Mouse (Mus musculus) adrenal gland (tissue): Measurements from ENCODE around the gene Resf1.
"Not testable (repeated sequence)": the region's sequence is repeated elsewhere in the genome, so short reads cannot be mapped to it uniquely, and the experiment has no call there.

Source experiments
- intact Hi-C: fragments of 180-260 bp; cut with DNase I; formaldehyde crosslinking; loops from one replicate; pipeline ENCODE4 v1.15.1; 2025

Resf1 gene

DNA sequence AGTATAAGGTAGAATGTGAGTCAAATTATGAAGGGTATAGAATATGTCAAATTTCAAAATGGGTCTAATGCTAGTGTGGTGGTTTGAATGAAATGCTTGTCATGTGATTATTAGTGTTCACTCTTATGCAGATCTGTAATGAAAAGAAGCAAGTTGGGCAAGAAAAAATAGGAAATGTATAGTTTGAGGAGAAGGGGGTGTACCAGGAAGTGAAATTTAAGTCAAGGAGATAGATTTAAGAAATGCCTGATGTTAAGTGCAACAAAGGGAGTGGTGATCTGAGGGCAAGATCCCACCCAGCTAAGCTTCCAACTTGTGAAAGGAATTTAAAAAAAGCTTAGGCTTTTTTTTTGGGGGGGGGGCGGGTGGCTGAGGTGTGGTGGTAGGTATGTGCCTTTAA is 29.4 kb downstream of the Resf1 start:
- intact Hi-C loops, result no loop called here

DNA sequence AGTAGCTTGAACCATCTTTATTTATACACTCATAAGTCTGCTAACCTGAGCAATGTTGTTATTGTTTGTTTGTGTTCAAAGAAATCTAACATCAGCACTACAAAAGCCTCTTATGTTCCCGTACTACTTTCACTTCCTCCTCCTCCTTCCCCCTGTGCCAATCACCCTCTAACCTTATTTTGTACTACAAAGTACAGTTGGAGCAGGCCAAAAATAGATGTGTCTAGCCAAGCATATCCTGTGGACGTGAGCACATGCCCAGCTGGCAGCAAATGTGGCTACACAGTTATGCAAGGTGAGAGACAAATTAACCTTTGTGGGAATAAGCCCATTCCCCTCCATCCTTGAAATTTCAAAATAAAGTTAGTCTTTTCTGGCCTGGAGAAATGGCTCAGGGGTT is 34.6 kb downstream of the Resf1 start:
- intact Hi-C loops, result no loop called here

DNA sequence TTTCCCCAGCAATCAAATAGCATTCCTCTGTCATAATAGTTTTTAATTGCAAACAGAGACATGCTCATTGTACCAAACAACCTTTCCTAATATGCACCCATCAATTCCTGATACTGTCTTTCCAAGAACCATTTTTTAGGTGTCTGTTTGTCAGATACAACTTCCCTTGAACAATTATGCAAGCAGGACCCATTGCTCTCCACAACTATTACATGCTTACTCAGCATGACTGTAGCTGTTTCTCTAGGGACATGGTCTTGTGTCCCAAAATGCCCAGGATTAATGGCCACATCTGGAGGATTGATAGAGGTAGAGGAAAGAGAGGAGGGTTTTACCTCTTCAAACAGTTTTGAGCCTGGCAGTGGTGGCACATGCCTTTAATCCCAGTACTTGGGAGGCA is 35.2 kb downstream of the Resf1 start:
- intact Hi-C loops, result no loop called here

DNA sequence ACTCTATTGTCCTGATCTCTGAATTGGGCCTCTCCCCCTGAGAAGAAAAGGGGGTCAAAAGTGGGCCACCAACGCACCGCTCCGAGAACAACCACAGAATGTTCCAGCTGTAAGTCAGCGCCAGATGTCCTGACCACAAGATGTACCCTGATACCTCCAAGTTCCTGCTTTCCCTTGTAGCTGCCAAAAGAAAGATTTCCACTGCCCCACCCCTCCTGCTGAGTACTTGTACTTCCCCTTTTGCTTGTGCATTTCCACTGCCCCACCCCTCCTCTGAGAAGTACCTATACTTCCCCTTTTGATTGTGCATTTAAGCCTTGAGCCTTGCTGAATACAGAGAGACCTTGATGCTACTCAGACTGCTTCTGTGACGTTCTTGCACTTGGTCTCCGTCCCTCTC is 39.0 kb downstream of the Resf1 start:
- intact Hi-C loops, result not testable (repeated sequence)

DNA sequence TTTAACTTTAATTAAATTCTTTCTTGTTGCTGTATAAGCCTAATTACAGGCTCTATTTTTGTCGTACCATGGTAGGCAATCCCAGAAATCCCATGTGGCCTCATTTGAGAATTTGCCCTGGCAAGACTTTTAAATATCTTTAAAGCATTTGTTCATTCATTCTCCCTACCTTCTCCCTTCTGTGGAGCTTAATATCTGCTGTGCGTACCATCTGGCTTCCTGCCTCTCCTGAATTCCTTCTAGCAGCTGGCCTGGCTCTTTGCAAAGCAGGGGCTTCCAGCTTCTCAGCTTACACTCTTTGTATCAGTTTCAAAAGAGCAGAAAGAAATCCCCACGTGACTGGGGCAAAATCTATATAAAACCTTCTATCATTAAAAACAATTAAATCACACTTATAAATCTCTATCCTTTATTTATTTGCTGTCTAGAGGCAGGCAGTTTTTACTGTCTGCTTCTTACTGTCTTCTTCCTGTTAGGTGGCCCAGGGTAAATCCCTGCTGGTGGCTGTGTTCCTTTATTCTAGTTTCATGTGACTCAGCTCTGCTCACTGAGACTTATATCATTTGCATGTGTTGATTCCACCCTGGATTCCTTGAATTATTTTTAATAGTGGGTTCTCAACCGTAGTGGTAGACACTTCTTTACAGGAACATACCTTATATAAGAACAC is 45.7 kb downstream of the Resf1 start:
- intact Hi-C loops, result no loop called here

DNA sequence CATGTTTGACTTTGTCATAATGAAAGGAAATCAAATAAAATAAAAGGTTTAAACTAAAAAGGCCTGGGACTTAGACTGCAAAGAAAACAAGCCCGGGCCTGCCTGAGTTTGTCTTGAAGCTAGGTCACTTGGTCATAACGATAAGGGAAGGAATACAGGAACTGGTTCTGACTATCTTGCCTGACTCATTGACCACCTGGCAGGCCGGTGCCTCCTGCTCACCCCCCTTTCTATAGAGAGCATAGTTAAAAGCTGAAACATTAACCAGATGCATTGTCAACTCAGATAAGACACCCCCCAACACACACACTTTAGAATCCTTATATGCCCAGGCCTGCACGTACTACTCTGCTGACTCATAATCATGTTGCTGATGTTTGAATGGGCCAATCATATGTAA is 46.6 kb downstream of the Resf1 start:
- intact Hi-C loops, result not testable (repeated sequence)

DNA sequence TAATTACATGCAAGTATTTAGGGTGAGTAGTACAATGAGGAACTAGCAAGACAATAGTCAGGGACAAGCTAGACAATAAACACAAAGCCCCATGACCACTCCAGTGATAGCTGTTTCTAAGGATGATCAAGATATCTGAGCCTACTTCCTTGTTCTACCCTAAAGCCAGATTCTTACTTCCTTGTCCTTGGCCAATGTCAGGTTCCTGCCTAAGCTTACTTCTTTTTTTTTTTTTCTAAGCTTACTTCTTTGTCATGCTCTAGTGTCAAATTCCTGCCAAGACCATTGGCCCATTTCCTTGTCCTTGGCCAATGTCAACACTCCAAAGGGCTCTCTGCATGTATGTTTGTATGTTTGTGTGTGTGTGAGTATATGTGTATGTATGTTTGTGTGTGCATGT is 47.9 kb downstream of the Resf1 start:
- intact Hi-C loops, result no loop called here

DNA sequence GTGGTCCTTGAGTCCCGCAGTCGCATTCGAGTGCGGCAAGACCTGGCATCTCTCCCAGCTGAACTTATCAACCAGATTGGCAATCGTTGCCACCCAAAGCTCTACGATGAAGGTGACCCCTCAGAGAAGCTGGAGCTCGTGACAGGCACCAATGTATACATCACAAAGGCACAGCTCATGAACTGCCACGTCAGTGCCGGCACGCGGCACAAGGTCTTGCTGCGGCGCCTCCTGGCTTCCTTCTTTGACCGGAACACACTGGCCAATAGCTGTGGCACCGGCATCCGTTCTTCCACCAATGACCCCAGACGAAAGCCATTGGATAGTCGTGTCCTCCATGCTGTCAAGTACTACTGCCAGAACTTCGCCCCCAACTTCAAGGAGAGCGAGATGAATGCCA is 53.3 kb downstream of the Resf1 start:
- intact Hi-C loops, result not testable (repeated sequence)

DNA sequence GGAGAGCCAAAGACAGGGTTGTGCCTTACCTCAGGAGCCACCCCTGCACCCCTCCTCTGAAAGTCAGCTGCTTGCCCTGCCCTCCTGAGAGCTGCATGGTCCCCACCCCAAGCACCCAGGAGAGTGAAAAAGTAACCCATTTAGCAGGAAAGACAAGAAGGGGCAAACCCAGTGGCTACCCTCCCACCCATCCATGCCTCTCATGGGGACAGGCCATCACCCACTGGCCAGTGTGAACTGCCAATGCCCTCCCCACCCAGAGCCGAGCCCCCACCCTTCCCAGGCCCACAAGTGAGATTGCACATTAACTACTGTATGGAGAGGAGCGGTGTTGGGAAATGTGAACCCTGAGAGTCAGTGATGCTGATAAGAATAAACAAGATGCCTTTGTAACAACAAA is 56.8 kb downstream of the Resf1 start:
- intact Hi-C loops, result not testable (repeated sequence)

DNA sequence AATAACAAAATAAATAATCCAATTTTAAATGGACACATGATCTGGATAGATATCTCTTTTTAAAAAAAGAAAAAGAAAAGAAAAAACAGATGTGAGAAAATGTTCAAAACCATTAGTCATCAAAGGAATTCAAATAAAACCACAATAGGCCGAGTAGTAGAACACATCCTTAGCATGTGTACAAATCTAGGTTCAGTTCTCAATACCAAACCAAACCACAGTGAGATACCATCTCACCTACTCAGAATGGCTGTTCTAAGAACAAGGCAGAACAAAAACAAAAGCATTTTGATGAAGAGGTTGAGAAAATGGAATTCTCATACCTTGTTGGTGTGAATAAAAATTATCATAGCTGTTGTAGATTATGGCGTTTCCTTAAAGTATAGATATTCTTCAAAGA is 57.2 kb downstream of the Resf1 start:
- intact Hi-C loops, result no loop called here

DNA sequence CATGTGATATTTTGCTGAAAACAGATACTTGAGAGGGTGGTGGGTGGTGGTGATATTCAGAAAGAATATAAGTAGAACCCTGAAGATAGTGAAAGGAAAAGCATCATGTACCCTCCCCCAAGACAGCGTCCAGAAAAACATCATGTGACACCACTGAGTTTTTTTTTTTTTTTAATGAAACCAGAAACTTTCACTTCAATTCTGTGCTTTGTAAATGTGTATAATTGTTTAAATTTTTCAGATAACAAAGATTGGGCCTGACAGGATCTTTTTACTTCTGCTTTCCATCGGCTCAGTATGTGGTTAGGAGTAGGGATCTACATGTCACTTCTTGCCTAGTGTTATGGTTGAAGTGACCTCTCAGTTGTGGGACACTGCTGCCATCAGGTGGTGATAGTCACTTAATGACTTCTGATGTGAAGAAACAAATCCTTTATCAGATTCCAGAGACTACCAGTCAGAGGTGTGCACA is 65.8 kb downstream of the Resf1 start:
- intact Hi-C loops, result loop anchor here (1.0 to 5.0 kb wide), 3 partner anchors 183 to 248 kb away; no protein-coding TSS in a partner anchor

DNA sequence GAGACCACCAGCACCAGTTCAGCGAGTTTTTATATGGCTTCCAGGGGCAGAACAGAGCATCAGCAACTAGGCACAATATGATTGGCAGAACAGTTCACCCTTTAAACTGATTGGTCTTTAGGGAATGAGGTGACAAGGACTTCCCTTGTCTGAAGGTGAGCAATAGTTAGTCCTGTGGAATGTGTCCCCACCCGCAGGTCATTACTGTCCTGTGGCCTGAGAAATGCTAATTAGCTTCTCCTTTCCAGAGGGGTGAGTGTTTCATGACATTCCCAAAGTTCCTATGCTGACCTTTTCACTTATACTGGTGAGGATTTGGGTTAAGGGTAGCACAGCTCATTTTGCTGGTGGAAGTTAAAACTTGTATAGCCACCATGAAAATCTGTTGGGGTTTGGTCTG is 74.3 kb downstream of the Resf1 start:
- intact Hi-C loops, result no loop called here
